Mouse (Mus musculus): ENCODE results near the gene Strap. TPM values are rescaled to one million over a fixed set of nuclear protein-coding genes. Genes with fewer than 3 reads are reported as not detected.

The Strap gene
- polyA plus RNA-seq (2014; fragmentation: Illumina TruSeq; extraction: RNeasy Lipid Tissue Mini Kit (QIAGEN cat#74804); ENCODE audit: low read depth, low replicate concordance), result 100 TPM

DNA sequence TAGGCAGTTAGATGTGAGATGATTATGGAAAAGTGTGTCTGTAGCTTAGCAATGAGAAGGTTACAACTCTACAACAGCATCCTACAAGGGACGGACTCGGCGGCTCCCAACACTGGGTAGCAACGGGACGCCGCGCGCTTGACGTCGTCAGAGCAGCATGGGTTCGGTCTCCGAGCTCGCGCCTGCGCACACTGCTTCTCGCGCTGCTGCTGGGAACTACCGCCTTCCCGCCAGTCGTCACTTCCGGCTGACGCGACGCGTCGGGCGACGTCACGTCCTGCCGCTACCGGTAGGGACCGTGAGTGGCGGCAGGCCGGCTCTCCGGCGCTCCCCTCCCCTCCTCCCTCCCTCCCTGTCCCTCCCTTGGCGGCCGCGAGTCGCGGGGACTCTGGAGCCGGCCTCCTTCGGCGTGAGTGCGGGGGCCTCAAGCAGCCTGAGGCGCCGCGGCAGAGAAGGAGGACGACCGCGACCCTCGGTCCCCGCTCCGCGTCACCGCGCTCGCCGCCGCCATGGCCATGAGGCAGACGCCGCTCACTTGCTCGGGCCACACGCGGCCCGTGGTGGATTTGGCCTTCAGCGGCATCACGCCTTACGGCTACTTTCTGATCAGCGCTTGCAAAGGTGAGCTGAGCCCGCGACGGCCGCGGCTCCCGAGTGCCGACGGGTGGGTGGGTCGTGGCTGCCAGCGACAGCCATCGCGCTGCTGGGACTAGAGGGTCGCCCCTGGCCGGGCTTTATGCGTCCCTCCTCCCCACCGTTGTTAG lies at the start of gene Strap:
Gene Strap, plus strand, starts transcription at position 233 of the 764 bp plus-strand sequence.

DNA sequence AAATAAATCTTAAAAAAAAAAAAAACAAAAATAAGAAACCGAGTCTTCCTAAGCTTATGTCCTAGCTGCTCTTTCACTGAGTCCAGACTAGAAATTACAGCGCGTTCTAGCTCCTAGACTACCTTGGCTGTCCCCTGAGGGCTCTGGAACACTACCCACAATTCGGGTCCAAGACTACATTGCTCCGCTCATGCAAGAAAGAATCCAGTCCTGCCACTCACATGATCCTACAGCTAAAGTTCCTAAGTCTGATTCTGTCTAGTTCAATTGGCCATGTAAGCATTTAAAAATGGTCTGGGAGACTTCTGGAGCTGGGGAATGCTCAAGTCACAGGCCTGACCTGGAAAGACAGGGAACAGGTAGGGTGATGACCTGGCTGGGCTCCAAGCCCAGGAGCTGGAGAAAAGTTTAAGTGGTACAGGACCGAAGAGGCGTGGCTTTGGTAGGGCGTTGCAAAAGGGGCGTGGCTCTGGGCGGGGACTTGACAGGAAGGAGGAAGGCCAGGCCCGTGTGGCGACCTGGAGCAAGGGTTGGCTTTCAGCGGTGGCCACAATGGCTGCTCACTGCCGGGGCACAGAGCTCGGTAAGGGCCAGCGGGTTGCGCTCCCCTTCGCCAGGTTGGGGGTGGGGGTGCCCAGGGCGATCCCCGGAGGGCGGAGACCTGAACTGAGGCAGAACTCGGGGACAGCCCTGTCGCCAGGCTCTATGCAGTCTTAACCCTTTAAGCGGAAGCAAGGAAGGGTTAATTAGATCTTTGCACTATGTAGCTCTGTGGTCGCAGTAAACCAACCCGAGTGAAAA lies 19.4 kb downstream of the Strap start, which contains the start of gene Dera:
Gene Dera, plus strand, starts transcription at position 491 of the 801 bp plus-strand sequence.

Other genes starting within 250 kb of the Strap start
- 2.0 TPM for gene Eps8, start 80.2 kb upstream of the Strap start, polyA plus RNA-seq (2014; fragmentation: Illumina TruSeq; extraction: RNeasy Lipid Tissue Mini Kit (QIAGEN cat#74804); ENCODE audit: low read depth, low replicate concordance)
- 131 TPM for gene Dera, start 19.5 kb downstream of the Strap start, polyA plus RNA-seq (2014; fragmentation: Illumina TruSeq; extraction: RNeasy Lipid Tissue Mini Kit (QIAGEN cat#74804); ENCODE audit: low read depth, low replicate concordance)

Data from liver, adult 10 weeks (tissue).